Mouse (Mus musculus) spleen, postnatal 36 days (tissue): ENCODE measurements around the gene Fbxl2.

ENCODE experiments used
- DNase-seq, 2 experiments: peaks; one replicate each; pipeline ENCODE4 v3.0.0; 2022; ENCODE audit warnings: low spot score in 2 of 2, mixed read lengths in 1 of 2

The Fbxl2 gene

DNA sequence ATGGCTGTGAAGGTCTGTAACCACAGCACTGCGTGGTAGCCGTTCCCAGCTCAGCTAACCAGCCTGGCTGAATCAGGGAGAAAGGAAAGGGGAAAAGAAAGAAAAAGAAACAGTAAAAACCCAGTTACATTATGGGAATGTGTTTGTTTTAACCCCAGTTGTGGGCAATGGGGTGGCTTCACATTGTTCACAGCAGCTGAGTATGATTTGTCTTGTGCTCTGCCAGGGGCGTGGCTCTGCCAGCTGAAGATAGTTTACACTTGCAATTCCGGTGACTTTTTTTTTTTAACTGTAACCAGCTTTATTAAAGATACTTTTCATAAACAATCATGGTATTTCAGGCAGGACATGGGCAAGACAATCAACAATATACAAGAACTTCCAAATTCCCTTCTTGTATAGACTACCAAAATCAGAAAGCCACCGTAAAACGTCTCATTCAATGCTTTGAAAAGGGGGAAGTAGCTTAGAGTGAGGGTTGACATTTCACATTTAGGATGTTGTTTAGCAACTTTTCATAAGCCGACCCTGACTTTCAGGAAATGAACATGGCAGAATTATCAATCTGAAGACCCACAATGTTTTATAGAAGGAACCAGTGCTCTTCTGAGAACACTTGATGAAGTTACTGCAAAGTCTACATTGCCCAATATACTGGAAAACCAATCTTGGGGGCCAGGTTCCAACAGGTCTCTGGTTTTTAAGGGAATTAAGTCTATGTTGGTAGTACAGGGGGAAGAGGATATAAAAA, 26.8 kb downstream of the Fbxl2 start:
- DNase-seq: no peak

DNA sequence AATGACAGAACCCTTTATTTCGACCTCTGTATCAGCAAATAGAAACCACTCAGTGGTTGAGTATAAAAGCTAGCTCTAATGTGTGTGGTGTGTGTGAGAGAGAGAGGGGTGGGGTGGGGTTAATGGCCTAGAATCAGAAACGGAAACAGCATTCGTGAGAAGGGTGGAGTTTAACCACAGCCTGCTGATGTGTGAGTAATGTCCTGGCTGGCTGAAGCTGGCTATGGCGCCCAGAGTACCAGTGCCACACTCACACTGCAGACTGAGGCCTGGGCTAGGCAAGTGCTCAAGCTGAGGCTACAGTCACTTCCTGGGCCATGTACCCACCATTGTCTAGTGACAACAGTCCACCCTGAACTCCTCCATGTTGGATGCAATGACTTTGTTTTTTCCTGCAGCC, 29.6 kb downstream of the Fbxl2 start:
- no peak for DNase-seq

DNA sequence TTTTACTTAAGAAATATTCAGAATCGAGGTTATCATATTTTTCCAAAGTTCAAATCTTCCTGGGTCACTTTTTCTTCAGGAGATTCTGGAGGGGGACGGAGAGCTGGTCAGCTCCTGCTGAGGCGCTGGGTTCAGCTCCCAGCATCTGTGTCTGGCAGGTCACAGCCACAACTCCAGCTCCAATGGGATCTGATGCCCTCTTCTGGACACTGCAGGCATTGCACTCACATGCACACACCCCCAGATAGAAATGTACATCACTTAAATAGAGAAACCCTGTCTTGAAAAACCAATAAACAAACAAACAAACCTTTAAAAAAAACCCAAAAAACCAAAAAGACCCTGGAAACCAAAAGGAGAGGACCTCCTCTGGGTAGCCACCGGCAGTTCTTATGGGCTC, 30.3 kb downstream of the Fbxl2 start:
- DNase-seq: no peak

DNA sequence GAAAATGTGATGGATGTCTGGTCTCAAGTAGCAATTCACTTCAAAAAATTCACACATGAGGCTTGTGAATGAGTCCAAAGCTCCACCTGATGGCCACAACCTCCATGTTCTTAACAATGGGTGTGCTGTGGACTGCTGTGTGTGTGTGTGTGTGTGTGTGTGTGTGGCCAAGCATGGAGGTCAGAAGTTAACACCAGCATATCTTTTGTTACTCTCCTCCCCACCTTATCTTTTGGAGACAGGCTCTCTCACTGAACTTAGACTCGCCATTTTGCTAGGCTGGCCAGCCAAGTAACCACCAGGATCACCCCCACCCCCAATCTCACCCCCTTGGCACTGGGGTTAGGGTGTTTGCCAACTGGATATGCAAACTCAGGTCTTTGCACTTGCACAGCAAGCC, 32.0 kb downstream of the Fbxl2 start:
- no peak for DNase-seq

DNA sequence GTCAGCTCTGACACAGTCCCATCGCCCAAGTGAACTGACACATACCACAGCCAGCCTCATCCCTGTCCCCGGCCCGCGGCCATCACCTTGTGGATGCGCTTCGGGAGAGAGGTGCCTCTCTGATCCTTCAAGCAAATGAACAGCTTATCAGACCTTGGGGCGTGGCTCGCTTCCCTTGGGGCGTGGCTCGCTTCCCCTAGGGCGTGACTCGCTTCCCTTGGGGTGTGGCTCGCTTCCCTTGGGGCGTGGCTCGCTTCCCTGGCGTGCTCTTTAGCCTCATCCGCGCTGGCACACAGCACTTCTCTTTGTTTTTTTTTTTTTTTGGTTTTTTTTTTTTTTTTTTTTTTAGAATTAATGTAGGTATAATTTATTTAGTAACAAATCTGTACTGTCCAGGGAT, 34.8 kb downstream of the Fbxl2 start:
- DNase-seq: no peak

DNA sequence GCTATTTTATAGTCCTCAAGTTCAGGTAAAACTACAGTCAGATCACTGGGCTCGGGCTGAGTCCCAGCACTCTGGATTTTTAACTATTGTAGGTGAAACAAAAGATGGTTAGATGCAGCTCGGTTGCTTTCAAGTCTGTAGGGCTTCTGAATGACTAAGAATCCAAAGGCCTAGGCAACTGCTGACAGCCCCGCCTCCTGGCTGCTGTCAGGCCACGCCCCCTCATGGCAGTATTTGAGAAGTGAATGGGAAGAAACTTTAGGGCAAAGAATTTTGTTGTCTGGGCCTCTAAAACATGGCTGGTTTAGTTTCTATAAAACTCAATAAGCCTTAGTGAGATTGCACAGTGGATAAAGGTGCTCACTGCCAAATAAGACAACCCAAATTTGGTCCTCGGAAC, 36.5 kb downstream of the Fbxl2 start:
- no peak for DNase-seq

DNA sequence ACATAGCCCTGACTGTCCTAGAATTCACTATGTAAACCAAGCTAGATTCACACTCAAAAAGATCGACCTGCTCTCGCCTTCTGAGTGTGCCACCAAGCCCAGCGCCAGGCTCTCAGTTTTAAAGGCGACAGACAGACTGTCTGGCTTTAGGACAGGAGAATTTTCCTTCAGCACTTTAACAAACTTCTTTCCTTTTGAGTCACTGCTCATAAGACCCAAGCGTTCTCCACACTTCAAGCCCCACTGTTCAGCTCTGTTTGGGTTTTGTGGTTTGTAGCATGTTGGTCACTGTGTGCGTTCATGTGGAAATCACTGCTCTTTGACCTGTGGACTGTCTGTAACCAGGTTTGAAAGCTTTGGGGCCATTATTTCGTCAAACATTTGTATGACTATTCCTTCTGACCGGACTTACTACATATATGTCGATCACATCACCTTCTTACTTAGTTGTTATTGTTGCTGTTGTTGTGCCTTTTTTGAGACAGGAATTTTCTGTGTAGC, 38.1 kb downstream of the Fbxl2 start:
- DNase-seq: no peak

DNA sequence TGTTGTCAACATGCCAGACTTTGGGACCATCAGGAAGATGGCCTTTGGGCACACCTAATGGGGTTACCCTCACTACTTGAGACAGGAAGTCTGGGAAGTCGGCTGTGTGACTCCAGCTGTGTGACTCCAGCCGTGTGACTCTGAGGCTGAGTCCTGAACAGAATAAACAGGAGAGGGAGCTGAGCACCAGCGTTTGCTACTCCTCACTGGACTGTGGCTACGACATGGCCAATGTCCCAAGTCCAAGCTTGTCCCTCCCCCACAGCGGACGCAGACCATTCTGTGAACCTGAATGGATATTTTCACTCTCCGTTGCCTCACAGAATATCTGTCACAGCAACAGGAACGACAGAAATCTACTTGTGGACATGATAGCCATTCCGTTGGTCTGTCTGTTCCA, 39.2 kb downstream of the Fbxl2 start:
- no peak for DNase-seq

DNA sequence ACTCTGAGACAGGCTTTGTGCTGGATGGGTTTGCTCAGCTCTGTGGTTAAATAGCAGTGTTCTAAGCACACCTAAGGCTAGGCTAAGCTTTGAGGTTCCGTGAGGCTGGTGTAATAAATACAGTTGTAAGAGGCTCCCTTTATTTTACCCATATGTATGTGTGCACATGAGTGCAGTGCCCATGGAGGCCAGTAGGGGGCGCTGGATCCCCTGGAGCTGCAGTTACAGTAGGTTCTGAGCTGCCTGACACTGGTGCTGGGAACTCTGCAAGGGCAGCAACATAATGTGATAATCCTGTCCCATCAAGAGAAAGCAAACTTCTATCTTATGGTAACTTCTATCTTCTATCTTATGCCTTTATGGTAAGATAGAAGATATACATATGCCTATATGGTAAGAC, 47.7 kb downstream of the Fbxl2 start:
- DNase-seq: no peak

DNA sequence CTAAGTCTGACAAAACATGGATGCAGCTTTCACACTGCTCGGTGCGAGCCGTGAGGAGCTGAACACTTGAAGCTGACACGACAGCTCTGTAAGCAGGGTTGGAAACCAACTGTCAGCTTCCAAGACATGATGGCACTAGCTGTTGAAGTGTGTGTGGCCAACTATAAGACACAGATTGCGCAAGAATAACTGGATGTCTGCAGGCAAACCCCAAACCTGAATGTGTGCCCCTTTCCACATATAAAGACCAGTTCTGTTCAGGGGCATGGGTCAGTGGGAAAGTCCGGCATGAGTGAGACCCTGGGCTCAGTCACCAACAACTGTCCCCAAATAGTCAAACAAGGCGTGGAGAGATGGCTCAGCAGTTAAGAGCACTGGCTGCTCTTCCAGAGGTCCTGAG, 53.2 kb downstream of the Fbxl2 start:
- DNase-seq: no peak

DNA sequence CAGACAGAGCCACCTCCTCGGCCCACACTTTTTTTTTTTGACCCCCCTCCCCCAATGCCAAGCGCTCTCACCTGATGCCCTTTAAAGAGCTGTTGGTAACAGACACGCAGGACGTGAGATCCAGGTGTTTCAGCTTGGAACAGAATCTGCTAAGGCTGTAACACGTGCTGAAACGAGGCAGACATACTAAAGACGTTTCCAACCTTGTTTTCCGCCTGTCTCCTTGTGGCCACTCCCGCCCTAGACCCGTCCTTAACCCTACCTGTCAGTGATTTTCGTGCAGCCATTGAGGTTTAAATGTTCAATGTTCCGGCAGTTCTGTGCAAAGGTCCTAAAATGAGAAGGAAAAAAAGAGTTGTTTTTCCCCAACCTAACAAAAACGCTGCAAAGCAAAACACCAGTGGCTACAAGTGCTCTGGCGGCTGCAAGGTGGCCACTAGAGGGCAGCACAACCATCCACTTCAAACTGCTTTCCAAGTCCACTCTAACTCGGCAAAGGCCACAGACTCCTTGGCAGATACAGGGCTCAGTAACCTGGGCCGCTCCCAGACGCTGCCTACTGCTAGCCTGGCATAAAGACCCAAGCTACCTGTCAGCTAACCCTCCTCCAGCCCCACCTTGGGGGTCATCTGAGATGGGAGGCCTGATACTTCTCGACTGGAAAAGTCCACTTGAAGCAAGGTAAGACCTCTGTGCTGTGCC, 55.3 kb downstream of the Fbxl2 start:
- DNase-seq: peak; percentile 55 to 62

DNA sequence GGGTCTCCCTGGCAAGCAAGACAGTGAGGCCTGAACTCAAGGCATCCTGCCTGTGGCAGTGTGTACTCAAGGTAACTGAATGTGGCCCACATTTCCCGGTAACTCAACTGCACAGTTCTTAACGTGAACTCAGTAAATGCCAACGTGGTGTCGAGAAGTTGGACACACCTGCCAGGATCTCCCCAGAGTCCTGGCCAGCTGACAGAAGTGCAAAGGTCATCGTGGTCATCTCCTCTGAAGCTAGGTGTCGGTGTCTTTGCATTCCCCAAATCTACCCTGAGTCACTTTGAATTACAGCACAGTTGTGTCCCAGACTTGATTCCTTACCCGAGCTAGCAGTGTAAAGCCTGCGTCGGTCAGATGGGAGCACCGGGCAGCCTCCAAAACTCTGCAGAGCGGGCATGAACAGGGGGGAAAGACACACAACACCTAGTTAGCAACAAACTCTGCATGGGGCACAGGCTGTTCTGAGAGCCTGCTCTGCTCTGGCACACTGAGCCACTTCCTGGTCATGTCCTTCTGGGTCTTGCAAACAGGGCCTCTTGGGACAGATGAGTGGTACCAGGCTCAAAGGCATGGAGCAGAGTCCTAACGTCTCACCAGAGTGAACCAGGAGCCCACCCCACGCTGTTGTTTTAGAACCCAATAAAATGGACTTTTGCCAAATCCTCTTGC, 60.9 kb downstream of the Fbxl2 start:
- DNase-seq: no peak

DNA sequence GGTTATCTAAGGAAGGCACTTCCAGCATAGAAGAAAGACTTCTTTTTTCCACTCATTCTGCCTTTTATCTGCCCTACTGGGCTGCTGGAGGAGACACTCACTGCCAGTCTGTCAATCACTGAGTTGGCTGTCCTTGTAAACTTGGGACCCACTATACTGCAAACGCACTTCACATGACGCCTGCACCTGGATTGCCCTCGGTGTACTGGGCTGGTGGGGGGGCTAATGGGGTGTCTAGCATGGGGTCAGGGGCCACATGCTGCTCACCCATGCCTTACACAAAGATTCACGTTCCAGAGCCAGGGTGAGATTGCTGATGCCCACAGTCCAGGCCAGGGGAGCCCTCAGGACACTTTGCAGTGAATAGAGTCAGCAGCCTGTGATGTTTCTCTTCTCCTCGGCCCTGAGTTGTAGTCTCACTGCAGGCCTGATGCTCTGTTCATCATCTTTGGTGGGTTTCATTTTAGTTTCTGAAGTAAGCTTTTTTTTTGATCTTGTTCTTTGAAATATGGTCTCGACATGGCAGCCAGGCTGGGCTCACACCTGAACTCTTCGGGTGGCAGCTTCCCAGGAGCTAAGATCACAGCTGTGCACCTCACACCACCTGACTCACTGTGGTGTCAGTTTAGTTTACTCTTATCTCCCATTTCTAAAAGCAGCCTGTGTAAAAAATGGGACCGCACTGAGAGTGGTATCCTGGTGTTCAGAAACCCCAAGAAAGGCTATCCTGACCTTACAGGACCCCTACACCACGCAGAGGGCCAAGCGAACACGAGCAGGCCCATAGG, 62.9 kb downstream of the Fbxl2 start:
- DNase-seq: no peak

DNA sequence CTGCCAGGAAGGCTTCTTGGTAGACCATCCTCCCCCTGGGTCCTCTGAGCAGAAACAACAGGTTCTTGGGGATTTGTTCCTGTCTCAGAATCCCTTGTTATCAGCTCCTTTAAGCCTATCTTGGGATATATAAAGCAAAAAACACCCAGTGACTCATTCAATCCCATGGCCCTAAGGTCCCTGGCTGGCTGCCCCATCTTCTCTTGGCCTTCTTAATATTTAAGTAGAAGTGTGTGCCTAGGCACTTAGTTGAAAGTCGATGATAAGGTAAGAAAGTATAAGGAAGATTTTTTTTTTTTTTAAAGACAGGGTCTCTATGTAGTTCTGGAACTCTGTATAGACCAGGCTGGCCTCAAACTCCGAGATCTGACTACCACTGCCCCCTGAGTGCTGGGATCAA, 63.5 kb downstream of the Fbxl2 start:
- DNase-seq: no peak

DNA sequence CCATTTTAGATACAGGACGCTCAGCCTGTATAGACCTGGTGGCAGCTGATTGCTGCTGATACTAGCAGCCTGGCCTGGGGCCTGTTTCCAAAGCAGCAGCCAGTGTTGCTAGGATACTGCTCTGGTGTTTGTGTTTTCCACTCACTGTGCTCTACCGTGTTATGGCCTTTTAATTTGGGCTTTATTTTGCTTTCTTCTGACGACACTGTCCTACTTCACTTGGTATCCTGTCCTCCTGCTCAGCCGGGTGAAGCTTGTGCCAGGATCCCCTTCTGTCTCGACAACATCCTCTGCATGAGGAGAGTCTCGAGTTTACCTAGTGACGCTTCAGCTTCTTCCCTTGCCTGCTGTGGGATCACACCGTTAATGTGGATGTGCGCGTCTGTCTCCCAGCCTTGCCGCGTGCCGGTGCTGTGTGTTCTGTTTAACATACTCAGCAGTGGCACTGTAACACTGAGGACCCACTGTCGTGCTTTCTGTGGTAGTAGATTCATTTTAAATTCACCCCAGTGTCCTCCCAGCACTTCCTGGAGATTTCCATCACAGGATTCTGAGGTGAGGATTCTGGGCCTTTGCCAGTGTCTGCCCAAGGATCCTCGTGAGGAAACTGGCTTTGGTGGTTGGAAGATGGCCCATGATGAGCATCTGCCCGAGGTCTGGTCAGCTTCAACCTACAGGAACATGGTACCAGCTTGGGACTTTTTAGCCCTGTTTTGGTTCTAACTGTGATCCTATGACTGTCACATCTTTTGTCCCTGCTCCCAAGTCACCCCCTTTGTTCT, 64.7 kb downstream of the Fbxl2 start:
- DNase-seq: no peak

DNA sequence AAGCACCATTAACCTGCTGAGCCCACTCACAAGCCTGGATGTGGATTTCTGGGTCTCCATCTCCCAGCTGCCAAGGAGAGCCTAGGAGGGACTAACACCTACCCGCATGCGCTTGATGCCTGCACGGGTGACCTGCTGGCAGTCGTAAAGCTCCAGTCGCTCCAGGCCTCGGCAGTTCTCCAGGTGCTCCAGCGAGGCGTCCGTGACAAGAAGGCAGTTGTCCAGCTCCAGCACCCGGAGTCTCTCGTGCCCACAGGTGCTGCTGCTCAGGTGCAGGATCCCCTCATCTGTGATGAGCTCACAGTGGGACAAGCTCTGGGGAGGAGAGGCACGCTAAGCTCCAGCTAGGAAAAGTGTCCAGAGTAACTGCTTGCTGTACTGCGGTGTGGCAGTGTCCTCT, 66.6 kb downstream of the Fbxl2 start:
- DNase-seq: no peak

DNA sequence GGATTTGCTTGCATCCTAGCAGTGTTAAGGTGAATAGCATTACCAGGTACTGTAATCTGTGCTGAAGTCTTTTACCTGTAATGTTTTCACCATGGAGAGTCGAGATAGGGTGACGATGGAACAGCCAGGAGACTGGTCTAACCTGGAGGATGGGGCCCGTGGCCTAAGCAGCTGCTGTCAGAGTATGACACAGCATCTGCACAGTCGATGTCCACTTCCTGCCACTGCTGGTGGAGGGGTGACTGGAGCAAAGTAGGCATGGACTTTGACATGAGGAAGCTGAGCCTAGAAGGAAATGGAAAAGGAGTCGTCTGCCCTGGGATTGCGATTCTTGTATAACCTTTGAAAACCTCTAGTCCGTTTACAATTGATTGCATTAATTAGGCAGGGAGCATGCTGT, 67.3 kb downstream of the Fbxl2 start:
- no peak for DNase-seq

DNA sequence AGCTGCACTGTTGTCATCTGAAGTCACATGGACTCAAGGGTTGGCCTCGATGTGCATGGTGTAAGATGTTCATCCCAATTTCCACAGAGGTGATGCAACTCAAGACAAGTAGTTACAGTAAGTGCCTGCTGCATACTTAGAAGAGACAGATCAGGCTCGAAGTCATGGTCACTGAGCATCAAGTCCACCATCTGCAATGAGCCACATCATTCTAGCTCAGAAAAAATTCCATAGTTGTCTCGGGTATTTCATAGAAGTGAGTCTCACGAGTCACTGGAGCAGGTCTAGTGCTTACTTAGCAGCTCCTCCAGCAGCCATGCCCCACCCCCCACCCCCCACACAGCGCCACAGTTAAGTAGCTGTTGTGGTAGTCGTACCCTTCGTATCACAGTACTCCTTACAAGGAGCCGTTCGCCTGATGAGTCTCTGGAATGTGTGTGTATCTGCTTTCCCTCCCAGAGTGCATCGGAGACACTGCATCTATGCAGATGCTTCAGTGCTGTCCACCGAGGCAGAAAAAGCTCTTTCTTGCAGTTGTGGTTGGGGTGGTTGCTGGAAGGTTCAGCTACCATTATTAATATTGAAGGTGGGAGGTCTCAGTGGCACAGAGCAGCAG, 68.7 kb downstream of the Fbxl2 start:
- DNase-seq: no peak

DNA sequence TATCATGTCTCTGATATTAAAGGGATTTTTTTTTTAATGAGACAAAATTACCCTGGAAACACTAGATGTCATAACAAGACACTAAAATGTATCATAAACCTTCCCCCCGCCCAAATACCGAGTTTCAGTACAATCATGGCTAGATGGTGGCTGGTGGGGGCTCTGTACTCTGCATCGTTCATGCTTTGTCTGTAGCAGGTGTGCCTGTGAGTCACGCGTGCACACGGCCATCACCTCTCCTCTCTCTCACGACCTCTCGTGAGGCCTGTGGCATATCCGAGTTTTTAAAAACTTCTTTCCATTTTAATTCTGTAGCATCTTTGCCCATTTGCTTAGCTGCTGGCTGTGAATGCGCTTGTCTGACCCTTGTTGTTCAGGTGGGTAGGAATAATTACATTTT, 69.7 kb downstream of the Fbxl2 start:
- no peak for DNase-seq

DNA sequence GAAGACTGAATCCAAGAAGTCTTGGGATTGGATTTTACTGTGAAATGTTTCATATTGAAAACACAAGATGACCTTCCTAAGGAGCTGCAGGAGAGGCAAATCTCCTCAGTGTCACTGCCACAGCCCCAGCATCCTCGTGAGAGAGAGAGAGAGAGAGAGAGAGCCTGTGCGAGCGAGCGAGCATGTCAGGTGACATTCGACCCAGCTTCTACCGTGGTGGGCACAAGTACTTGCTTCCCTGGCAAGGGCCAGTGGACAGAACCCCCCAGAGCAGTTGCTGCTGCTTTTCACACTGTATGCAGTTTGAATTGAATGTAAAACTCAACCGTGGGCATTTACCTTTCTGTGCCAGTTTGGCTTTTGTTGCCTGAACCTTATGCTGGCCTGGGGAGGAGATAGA, 70.5 kb downstream of the Fbxl2 start:
- no peak for DNase-seq

DNA sequence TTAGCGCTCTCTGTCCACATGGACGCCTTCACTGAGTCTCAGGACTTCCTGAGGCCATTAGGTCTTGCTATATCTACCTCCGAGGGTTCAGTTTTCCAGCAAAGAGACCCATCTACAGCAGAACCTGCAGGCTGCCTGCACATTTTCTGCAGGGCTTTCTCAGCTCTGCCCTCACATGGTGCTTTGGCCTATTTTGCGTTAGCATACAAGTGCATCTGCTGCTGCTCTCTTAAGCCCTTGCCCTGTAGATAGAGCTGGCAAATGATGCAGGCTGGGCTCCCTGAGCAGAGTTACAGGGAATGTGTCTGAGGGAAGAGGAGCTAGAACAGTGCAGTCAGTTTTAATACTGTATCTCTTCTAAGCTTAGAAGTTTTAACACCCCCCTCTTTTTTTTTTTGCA, 71.0 kb downstream of the Fbxl2 start:
- no peak for DNase-seq
